Mouse (Mus musculus) stomach, postnatal 0 days (tissue): Measurements from ENCODE around the gene Igll1.

Source experiments
- CTCF ChIP-seq: IDR thresholded peaks from 2 replicates; pipeline ENCODE4 v1.5.1; 2016; ENCODE audit warnings: antibody characterized with exemption, low read depth, mild to moderate bottlenecking, moderate library complexity
- EP300 ChIP-seq: optimal IDR thresholded peaks from 2 replicates; pipeline ENCODE3; 2016; ENCODE audit warnings: antibody characterized with exemption

GRCm38 (mm10) chr16:16879025-16879424, 15.2 kb upstream of the Igll1 start:
- no peak for TF ChIP-seq CTCF
- TF ChIP-seq EP300 = no peak
